Comparison of ENCODE assay signal across 16 mouse cellular contexts in genomic region chr12:24842299-24842910, GRCm38 (mm10). TPM values are rescaled to one million over a fixed set of nuclear protein-coding genes. Genes with fewer than 3 reads are reported as not detected.
DNase-seq lines count a peak whose midpoint lies in the region; ATAC-seq and TF ChIP-seq lines count a peak whose summit lies in the region.
"Had no signal": no experiment of that assay in that cellular context is flagged by ENCODE, and none has a peak within 500 bp of the region (broad histone marks: within the 10 kb centered on the region; RNA-seq: fewer than 3 reads in every experiment).

No protein-coding gene starts in this region.

- H3K9me3 ChIP-seq in intestine, embryonic 14.5 days (ENCODE audit: control insufficient read depth, low read length) = no peaks in the 10 kb centered on the region
- no peaks in the 10 kb centered on the region for H3K9me3 ChIP-seq in intestine, postnatal 0 days (ENCODE audit: control insufficient read depth)
- no peaks in the 10 kb centered on the region for H3K9me3 ChIP-seq in embryonic facial prominence, embryonic 14.5 days (ENCODE audit: control insufficient read depth, low read length)
- H3K9me3 ChIP-seq in midbrain, embryonic 16.5 days (replicated peaks; ENCODE audit: control insufficient read depth, low read length, poor library complexity, severe bottlenecking) = no peaks in the 10 kb centered on the region
- H3K9me3 ChIP-seq in neural tube, embryonic 15.5 days (replicated peaks) = no peaks in the 10 kb centered on the region
- H3K9me3 ChIP-seq: embryonic facial prominence, embryonic 12.5 days; hindbrain, embryonic 13.5 days; midbrain, embryonic 12.5 days; neural tube, embryonic 13.5 days had no signal

- TF ChIP-seq CTCF in intestine, postnatal 0 days (IDR thresholded peaks at IDR 0.05; ENCODE audit: low read depth) = no peak
- TF ChIP-seq CTCF in cerebellum, adult 2 months (IDR thresholded peaks at IDR 0.05; ENCODE audit: borderline replicate concordance, insufficient read depth, low read depth, low read length) = no peak

- ATAC-seq in frontal cortex, adult (ENCODE audit: low TSS enrichment) = 0 out of 2 replicates have a peak, but pooled peaks have one; percentile 14
- no peak for ATAC-seq in intestine, embryonic 14.5 days (replicated peaks; ENCODE audit: low FRiP score, low TSS enrichment, low read depth)
- ATAC-seq in intestine, postnatal 0 days = no peak
- no peak; the same call in 1 of the 2 replicates for ATAC-seq in embryonic facial prominence, embryonic 14.5 days (ENCODE audit: low read depth)
- no peak for ATAC-seq in midbrain, embryonic 16.5 days
- no peak for ATAC-seq in neural tube, embryonic 15.5 days (ENCODE audit: low FRiP score)

- WGBS in intestine, embryonic 14.5 days = 58% methylated on average over 11 of the region's 11 CpGs
- 62% methylated on average over 11 of the region's 11 CpGs for WGBS in intestine, postnatal 0 days
- WGBS in embryonic facial prominence, embryonic 14.5 days = 52% methylated on average over 11 of the region's 11 CpGs
- WGBS in midbrain, embryonic 16.5 days = 29% methylated on average over 11 of the region's 11 CpGs
- 59% methylated on average over 11 of the region's 11 CpGs for WGBS in cerebellum, adult 2 months
- WGBS in neural tube, embryonic 15.5 days = 64% methylated on average over 11 of the region's 11 CpGs

- DNase-seq in frontal cortex, postnatal 36 days (ENCODE audit: low spot score in 2 of 2) = no peak
- DNase-seq in intestine, embryonic 14.5 days (ENCODE audit: low spot score) = peak; percentile 55
- DNase-seq in embryonic facial prominence, embryonic 14.5 days (ENCODE audit: low spot score) = peak; percentile 74
- no peak for DNase-seq in cerebellum, adult 2 months
- DNase-seq: B cell, adult 2 months; cerebellum, adult 11-12 months; gastrocnemius, postnatal 25 days; thymus, adult 2 months had no signal

- peaks cover 47% of the 10 kb centered on the region for H3K4me1 ChIP-seq in intestine, embryonic 14.5 days (replicated peaks; ENCODE audit: control insufficient read depth, insufficient read depth, low read length)
- H3K4me1 ChIP-seq in intestine, postnatal 0 days (replicated peaks; ENCODE audit: control insufficient read depth, insufficient read depth, low read length) = 0 out of 2 replicates have a peak, but pooled peaks cover 2% of the 10 kb centered on the region
- H3K4me1 ChIP-seq in embryonic facial prominence, embryonic 14.5 days (ENCODE audit: control insufficient read depth, insufficient read depth, low read length) = peaks cover 46% of the 10 kb centered on the region
- peaks cover 31% of the 10 kb centered on the region for H3K4me1 ChIP-seq in midbrain, embryonic 16.5 days (ENCODE audit: control insufficient read depth, insufficient read depth, low read length)
- no peaks in the 10 kb centered on the region for H3K4me1 ChIP-seq in cerebellum, adult 2 months (ENCODE audit: control insufficient read depth, insufficient read depth, low read length)
- H3K4me1 ChIP-seq in neural tube, embryonic 15.5 days = peaks cover 56% of the 10 kb centered on the region

- H3K4me3 ChIP-seq in intestine, embryonic 14.5 days (ENCODE audit: low read depth, low read length) = no peak overlapping the region
- H3K4me3 ChIP-seq in intestine, postnatal 0 days (ENCODE audit: low read depth, low read length) = no peak overlapping the region
- H3K4me3 ChIP-seq in embryonic facial prominence, embryonic 14.5 days (ENCODE audit: low read depth, low read length) = no peak overlapping the region
- no peak overlapping the region for H3K4me3 ChIP-seq in midbrain, embryonic 16.5 days (ENCODE audit: low read depth, low read length)
- H3K4me3 ChIP-seq in cerebellum, adult 2 months (replicated peaks; ENCODE audit: insufficient read depth, low read depth, low read length) = no peak overlapping the region
- H3K4me3 ChIP-seq in neural tube, embryonic 15.5 days (replicated peaks) = no peak overlapping the region
- H3K4me3 ChIP-seq: embryonic facial prominence, embryonic 12.5 days; hindbrain, embryonic 13.5 days; midbrain, embryonic 12.5 days; neural tube, embryonic 13.5 days had no signal

- TF ChIP-seq POLR2A in cerebellum, adult 2 months (IDR thresholded peaks at IDR 0.05; ENCODE audit: borderline replicate concordance, insufficient read depth, low read length) = no peak

- H3K9ac ChIP-seq in intestine, embryonic 14.5 days (ENCODE audit: low read length) = no peak overlapping the region
- H3K9ac ChIP-seq in intestine, postnatal 0 days (ENCODE audit: low read depth, low read length) = no peak overlapping the region
- no peak overlapping the region for H3K9ac ChIP-seq in embryonic facial prominence, embryonic 14.5 days (ENCODE audit: low read depth, low read length)
- 0 out of 2 replicates have a peak overlapping the region, but pooled peaks have one; percentile 20 for H3K9ac ChIP-seq in midbrain, embryonic 16.5 days (ENCODE audit: low read depth, low read length)
- H3K9ac ChIP-seq in neural tube, embryonic 15.5 days (replicated peaks) = no peak overlapping the region
- H3K9ac ChIP-seq: embryonic facial prominence, embryonic 12.5 days; hindbrain, embryonic 13.5 days; midbrain, embryonic 12.5 days; neural tube, embryonic 13.5 days had no signal

- H3K4me2 ChIP-seq in intestine, embryonic 14.5 days (ENCODE audit: low read length) = no peak overlapping the region; the same call in 1 of the 2 replicates
- H3K4me2 ChIP-seq in intestine, postnatal 0 days (replicated peaks; ENCODE audit: low read depth) = no peak overlapping the region
- no peak overlapping the region for H3K4me2 ChIP-seq in embryonic facial prominence, embryonic 14.5 days (ENCODE audit: low read depth, low read length)
- H3K4me2 ChIP-seq in midbrain, embryonic 16.5 days (ENCODE audit: low read length) = peak overlapping the region; percentile 29
- H3K4me2 ChIP-seq in neural tube, embryonic 15.5 days = no peak overlapping the region
- H3K4me2 ChIP-seq: embryonic facial prominence, embryonic 12.5 days; hindbrain, embryonic 13.5 days; midbrain, embryonic 12.5 days; neural tube, embryonic 13.5 days had no signal

- no peaks in the 10 kb centered on the region for H3K27me3 ChIP-seq in intestine, embryonic 14.5 days (replicated peaks; ENCODE audit: control insufficient read depth, insufficient read depth, low read length)
- no peaks in the 10 kb centered on the region for H3K27me3 ChIP-seq in intestine, postnatal 0 days (replicated peaks; ENCODE audit: control insufficient read depth, insufficient read depth, low read length)
- H3K27me3 ChIP-seq in embryonic facial prominence, embryonic 14.5 days (replicated peaks; ENCODE audit: control insufficient read depth, insufficient read depth, low read length) = no peaks in the 10 kb centered on the region
- H3K27me3 ChIP-seq in midbrain, embryonic 16.5 days (ENCODE audit: control insufficient read depth, insufficient read depth, low read depth, low read length) = no peaks in the 10 kb centered on the region
- no peaks in the 10 kb centered on the region for H3K27me3 ChIP-seq in cerebellum, adult 2 months (ENCODE audit: control insufficient read depth, insufficient read depth, low read length)
- no peaks in the 10 kb centered on the region for H3K27me3 ChIP-seq in neural tube, embryonic 15.5 days (replicated peaks)
- H3K27me3 ChIP-seq: embryonic facial prominence, embryonic 12.5 days; hindbrain, embryonic 13.5 days; midbrain, embryonic 12.5 days; neural tube, embryonic 13.5 days had no signal

- H3K36me3 ChIP-seq in intestine, embryonic 14.5 days (ENCODE audit: control insufficient read depth, insufficient read depth, low read length) = no peaks in the 10 kb centered on the region
- H3K36me3 ChIP-seq in intestine, postnatal 0 days (ENCODE audit: control insufficient read depth, insufficient read depth) = no peaks in the 10 kb centered on the region
- no peaks in the 10 kb centered on the region for H3K36me3 ChIP-seq in embryonic facial prominence, embryonic 14.5 days (ENCODE audit: control insufficient read depth, insufficient read depth, low read length)
- no peaks in the 10 kb centered on the region for H3K36me3 ChIP-seq in midbrain, embryonic 16.5 days (ENCODE audit: control insufficient read depth, insufficient read depth, low read length)
- H3K36me3 ChIP-seq in neural tube, embryonic 15.5 days = no peaks in the 10 kb centered on the region
- H3K36me3 ChIP-seq: embryonic facial prominence, embryonic 12.5 days; hindbrain, embryonic 13.5 days; midbrain, embryonic 12.5 days; neural tube, embryonic 13.5 days had no signal

- no peak overlapping the region for H3K27ac ChIP-seq in intestine, embryonic 14.5 days (ENCODE audit: low read depth)
- H3K27ac ChIP-seq in intestine, postnatal 0 days (ENCODE audit: low read depth, low read length) = no peak overlapping the region
- H3K27ac ChIP-seq in embryonic facial prominence, embryonic 14.5 days (replicated peaks; ENCODE audit: low read depth, low read length) = 0 out of 2 replicates have a peak overlapping the region, but pooled peaks have one; percentile 48
- H3K27ac ChIP-seq in midbrain, embryonic 16.5 days (ENCODE audit: low read length) = 0 out of 2 replicates have a peak overlapping the region, but pooled peaks have one; percentile 22
- H3K27ac ChIP-seq in cerebellum, adult 2 months (ENCODE audit: insufficient read depth, low read length) = no peak overlapping the region
- H3K27ac ChIP-seq in neural tube, embryonic 15.5 days (replicated peaks) = no peak overlapping the region
- H3K27ac ChIP-seq: embryonic facial prominence, embryonic 12.5 days; hindbrain, embryonic 13.5 days; midbrain, embryonic 12.5 days; neural tube, embryonic 13.5 days had no signal

RNA-seq across cellular contexts. Expression of gene Mboat2, which starts 11.7 kb away (rescaled TPM):
- polyA plus RNA-seq in intestine, embryonic 14.5 days (2014; fragmentation: Nextera tagmentation; extraction: Ambion mirVana) = 31.6 and 37.7 TPM in 2 replicates
- polyA plus RNA-seq in intestine, postnatal 0 days (2015; fragmentation: Nextera tagmentation; extraction: Ambion mirVana) = 8.1 and 8.2 TPM in 2 replicates
- 50.5 and 55.5 TPM in 2 replicates for polyA plus RNA-seq in embryonic facial prominence, embryonic 14.5 days (2014; fragmentation: Nextera tagmentation; extraction: Ambion mirVana)
- polyA plus RNA-seq in midbrain, embryonic 16.5 days (2015; fragmentation: Nextera tagmentation; extraction: Ambion mirVana) = 69.0 and 74.4 TPM in 2 replicates
- polyA plus RNA-seq in cerebellum, adult 2 months (2012; rRNA removed) = 21.7 and 24.0 TPM in 2 replicates
- polyA plus RNA-seq in neural tube, embryonic 15.5 days (2015; fragmentation: Nextera tagmentation; extraction: Ambion mirVana) = 58.8 and 61.9 TPM in 2 replicates

Comparison
In these comparisons a context has a peak if more than half of its experiments do, and no peak if none do; other contexts are left out.
1. DNase-seq: peak in intestine, embryonic 14.5 days (single experiment) and embryonic facial prominence, embryonic 14.5 days (single experiment); none in frontal cortex, postnatal 36 days (0 of 2) and cerebellum, adult 2 months (0 of 2).
2. H3K27ac ChIP-seq: peak in embryonic facial prominence, embryonic 14.5 days (single experiment) and midbrain, embryonic 16.5 days (single experiment); none in intestine, embryonic 14.5 days (single experiment), intestine, postnatal 0 days (single experiment), cerebellum, adult 2 months (single experiment) and neural tube, embryonic 15.5 days (single experiment).